Mouse (Mus musculus): ENCODE results near the gene BC055324.
A peak's percentile ranks its signal among the peaks of the same experiment; 100 is the strongest.

The BC055324 gene

DNA sequence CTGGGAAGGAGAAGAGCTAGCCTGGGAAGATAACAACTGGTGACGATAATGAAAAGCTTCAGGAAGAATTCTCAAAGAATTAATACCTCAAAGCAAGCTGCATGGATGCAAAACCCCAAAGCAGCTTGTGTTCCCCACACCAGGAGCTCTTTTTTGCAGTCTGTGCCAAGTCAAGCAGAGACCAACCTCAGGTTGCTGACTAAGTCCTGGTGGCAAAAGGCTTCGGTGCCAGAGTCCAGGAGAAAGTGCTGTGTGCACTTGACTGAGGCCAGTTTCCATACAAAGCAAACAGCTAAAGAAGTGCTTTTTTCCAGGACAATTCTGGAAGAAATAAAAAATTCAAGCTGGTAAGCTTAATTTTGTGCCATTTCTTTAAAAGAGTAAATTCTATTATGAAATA is 41.2 kb downstream of the BC055324 start:
- DNase-seq (ENCODE audit: low read depth, low spot score): no peak

DNA sequence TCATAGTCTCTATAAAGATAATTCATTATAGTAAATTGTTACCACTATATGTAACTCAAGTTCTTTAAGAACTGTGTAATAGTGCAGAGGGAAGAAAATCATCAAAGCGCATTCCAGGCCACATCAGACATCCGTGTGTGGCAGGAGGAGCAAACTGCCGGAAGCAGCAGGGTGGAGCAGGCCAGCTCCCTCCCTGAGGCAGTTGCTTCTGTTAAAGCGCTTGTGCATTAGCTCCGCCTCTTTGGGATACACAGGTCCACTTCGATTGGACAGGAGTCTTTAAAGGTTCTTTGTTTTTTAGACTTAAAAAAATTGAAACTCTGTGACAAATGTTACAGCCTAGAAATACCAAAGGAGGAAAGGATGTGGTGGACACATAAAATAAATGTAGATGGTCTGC is 52.5 kb downstream of the BC055324 start:
- no peak for DNase-seq (ENCODE audit: low read depth, low spot score)

DNA sequence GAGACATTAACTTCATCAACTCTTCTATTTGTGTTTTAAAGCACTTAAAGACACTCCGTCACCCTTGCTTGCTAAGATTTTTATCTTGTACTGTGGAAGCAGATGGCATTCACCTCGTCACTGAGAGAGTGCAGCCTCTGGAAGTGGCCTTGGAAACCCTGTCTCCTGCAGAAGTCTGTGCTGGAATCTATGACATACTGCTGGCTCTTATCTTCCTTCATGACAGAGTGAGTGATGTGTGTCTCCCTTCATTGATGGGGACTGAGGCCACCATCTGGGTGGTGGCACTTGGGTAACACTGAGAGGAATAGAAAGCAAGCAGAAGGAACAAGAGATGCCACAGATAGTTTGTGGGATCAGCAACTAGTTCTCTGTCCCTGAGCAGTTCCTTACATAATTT is 60.0 kb downstream of the BC055324 start:
- DNase-seq (ENCODE audit: low read depth, low spot score): no peak

DNA sequence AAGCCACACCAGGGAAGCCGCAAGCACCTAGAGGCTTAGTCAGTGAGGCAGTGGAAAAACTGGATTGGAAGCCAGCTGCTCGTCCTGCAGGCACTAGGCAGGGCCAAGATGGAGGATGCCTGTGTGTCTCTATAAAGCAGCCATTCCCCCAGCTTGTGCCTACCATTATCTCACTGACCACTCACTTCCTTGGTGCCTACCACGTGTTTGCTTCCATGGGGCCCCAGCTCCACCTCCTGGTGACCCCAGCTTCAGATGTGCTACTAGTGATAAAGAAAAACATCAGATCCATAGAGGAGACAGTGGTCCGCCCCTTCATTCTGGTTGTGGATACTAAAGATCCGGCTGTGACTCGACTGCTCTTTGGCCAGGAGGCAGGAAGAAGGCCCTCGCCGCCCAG is 62.8 kb downstream of the BC055324 start:
- no peak for DNase-seq (ENCODE audit: low read depth, low spot score)

DNA sequence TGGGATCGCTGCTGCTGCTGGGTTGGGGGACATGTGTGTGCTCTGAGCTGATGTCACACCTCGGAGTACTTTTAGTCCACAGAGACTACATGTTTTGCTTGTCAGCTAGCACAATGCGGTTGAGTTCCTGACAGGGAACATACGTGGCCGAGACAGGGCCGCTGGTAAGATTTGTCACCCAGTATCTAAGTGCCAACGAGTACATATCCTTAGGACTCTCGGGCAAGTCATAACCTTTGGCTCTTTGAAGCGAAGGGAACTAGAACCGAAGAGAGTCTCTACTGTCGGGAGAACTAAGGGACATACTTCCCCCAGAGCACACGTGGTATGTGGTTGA is 64.2 kb downstream of the BC055324 start:
- no peak for DNase-seq (ENCODE audit: low read depth, low spot score)

DNA sequence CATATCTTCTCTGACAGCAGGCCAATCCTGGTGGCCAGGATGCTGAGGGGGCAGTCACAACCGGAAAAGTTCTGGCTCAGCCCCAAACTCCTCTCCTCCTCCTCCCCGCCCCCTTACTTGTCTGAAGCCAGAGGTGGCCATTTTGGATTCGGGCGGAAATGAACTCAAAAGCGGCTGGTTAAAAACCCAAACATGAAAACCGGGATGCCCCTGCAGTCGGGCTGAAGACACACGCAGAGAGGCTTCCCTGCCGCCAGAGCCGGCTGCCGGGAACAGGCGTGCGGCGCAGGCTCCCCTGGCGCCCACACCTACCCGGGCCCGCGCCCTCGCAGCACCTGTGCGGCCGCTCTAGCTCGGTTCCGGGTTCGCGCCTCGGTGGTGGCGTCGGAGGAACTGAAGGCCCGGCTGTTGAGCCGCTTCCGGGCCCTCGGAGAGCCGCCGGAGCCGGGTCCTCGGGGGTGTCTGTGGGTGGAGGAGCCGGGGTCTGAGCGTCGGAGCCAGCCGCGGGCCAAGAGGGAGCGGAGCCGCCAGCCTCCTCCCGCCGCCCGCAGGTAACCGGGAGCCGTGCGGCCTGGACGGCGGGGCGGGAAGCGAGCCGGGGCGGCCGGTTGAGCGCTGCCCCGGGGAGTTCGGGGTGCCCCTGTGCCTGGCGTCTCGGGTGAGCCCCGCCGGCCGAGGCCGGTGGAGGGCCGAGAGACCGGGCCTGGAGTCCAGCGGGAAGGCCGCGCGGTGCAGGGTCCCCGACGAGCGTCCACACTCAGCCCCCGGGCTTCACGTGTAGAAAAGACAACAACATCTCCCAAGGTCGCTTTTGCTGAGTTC is 64.7 kb downstream of the BC055324 start:
- DNase-seq (ENCODE audit: low read depth, low spot score): peak; percentile 87

DNA sequence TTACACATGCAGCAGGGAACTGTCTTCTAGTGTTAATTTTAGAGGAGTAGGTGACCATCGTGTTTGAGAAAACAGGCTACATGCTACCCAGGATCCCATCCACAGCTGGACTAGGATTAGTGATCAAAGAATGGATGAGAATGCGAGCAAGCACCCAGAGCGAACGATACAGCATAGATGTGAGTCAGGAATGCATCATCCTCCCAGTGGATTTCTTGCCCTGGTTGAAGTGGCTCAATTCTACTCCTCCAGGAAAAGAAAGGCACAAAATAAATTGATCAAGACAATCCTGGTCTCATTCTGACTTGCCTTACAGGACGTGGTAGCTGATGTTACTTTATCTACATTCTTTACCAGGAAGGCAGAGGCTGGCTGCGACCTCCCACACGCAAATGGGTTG is 65.8 kb downstream of the BC055324 start, which contains the start of gene Scyl3:
Scyl3 (plus strand) TSS at position 255 of the 400 bp plus-strand sequence.
- DNase-seq (ENCODE audit: low read depth, low spot score): no peak

DNA sequence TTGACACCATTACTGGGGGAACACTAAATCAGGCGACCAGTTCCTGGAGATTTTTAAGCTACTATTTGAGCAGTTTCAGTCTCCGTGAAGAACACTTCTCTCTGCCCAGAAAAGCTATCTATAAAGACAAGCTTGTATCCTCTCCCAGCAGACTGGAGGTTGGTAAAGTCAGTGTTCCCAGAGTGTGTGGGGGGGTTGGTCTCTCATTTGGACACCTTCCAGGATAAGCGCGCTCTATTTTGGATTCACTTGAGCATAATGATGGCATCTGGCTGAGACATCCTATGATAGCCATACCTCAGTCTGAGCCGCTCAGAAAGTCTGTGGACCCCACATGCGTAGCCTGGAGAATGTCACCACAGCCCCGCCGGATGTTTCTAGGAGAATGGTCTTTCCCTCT is 70.5 kb downstream of the BC055324 start:
- no peak for DNase-seq (ENCODE audit: low read depth, low spot score)

DNA sequence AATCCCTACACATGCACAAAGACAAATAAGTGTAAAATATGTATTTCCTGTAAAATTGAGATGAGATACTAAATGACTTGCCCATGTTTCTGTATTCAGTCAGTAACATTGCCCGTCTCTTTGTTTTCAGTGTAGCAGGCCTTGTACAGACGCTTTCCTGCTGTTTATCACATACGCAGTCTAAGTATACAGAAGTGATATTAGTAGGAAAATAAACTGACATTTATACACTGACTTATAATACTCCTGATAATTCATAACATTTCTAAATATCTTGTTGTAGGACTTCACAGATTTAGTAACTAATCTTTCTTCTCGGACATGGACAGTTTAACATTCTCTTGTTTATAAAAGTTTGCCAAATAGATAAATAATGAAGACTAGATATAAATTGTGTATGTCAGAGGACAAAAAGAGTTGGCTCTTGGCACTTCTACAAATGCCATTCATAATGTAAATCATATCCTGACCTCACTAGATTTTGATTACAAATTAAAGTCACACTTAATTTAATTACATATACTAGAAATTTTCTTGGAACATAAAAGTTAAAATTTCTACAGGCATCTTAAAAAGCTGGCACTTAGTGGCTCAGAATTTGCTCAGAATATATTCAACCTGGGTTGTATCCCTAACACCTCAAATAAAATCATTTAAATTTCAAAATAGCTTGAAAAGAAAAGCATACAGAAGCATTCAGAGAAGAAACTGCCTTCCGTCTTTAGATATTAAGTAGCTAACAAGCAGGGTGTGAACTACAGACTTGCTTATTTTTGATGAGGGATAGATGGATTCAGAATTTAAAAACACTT is 77.0 kb downstream of the BC055324 start:
- no peak for DNase-seq (ENCODE audit: low read depth, low spot score)

DNA sequence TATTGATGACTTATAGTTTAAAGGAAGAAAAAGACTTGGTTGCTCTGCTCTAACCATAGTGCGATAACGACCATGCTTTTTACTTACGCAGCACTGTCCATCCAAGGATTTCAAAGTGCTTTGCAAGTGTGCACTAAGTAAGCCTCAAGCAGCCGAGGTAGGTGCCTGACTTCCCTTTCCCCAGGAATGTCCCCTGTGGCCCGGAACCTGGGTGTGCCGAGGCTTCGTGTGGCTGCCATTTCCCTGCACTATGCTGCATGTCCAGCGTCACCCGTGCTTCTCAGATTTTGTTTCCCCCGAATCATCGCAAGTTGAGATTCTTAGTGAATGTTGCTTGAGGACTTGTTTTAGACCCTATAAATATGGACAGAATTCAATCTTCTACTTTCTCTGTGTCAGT is 82.6 kb downstream of the BC055324 start:
- DNase-seq (ENCODE audit: low read depth, low spot score): no peak

DNA sequence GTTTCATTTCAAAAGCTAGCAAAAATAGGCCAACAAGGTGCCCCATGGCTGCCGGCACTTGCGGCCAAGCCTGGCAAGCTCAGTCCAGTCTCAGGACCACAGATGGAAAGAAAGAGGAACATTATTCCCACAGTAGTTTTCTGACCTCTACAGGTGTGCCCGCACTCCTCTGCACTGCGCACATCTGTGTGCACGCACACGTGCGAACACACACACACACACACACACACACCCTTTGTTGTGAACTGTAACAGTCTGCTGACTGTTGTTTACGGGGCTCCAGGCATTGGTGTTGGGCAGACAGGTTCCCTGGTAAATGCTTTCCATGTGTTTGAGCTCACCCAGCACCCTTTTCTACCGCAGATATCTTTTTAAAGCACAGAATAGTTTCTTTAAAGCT is 83.8 kb downstream of the BC055324 start:
- DNase-seq (ENCODE audit: low read depth, low spot score): no peak

DNA sequence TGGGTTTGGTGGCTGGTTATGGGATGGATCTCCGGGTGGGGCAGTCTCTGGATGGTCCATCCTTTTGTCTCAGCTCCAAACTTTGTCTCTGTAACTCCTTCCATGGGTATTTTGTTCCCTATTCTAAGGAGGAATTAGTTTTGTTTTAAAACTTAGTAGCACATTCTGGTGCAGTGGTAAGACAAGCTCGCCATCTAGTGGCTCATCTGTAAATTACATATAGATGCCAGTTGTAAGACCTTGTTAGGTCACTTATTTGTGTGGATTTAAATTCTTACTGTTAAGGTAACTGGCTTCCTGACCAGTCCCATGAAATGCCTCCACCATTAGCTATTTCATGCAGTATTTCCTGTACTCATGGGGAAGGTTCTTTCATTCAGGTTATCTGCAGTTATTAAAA is 84.3 kb downstream of the BC055324 start:
- peak; percentile 44 for DNase-seq (ENCODE audit: low read depth, low spot score)

DNA sequence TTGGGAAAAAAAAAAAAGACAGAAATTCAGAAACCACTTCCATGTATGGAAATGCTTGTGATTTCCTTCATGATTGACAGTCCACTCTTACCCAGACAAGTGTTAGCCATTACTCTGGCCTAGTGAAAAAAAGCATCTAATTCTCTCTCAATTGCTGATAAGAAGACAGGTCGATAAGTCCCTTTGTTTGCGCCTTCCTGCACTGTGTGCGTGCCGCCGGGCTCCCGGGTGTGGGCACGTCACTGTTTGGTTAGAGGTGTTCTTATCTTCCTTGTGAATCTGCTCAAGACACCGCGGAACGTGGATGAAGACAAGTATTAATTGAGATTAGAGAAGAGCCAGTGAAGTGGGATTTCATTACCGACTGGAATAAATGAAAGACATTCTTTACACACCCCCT is 86.2 kb downstream of the BC055324 start:
- no peak for DNase-seq (ENCODE audit: low read depth, low spot score)

DNA sequence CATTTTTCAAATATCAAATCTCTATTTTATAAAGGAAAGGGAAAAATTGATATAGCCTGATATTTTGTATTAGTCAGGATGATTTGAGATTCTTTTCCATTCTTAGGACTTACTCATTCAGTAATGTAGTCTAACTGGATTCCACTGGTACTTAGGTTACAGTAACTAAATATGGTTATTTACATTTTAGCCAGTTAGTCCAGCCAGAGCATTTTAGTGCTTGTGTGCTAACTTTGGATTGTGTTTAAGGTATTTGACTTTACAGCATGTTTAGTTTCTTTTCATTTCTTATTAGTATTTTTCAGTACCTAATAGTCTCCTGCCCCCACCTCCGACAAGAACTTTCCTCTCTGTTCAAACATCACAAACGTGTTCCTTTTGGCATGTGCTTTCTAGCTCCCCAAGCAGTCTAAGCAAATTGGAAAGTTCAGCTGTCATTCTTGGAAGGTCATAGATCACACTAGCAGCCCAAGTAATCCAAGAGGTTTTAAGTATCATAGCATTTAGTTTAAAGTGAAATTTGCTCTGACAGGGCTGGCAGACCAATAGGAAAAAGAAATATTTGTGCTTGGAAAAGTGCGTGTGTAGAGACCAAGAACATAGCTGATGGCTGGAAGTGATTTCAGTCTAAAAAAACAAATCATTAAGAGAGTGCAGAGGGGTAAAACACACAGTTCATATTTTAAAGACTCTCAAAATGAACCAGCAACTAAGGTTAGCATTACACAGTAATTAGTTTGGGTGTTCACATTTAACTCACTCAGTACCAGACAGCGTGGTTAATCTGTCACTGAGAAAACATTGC is 87.4 kb downstream of the BC055324 start:
- no peak for DNase-seq (ENCODE audit: low read depth, low spot score)

DNA sequence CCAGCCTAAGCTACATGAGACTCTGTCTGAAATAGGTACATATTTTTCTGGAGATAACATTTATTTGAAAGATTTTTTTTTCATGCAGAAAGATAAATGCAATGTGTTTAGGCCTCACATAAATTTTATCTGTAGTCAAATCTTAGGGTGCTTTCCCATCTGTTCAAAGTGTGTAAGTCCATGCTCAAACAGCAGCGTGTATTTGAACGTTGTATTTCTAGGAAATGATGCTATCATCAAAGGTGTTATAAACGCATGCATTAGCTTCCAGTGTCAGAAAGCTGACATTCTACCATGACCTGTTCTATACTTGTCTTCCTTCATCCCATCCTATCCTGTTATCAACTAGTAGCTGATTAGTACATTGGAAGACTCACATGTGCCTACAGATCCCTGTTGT is 91.2 kb downstream of the BC055324 start:
- no peak for DNase-seq (ENCODE audit: low read depth, low spot score)

DNA sequence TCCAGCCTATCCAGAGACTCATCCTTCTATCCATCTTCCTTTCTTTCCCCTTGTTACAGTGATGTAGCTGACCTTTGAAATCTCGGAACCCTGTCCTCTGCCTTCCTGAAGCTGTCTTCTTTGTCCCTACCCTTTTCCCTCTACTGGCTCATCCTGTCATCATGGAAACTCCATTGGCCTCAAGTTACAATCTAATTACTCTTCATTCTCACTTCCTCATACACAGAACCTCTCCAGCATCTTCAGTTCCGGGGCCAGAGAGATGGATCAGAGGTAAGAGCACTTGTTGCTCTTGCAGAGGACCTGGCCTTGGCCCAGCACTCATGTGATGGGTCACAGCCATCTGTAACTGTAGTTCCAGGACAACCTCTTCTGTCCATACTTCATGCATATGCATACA is 94.4 kb downstream of the BC055324 start:
- DNase-seq (ENCODE audit: low read depth, low spot score): no peak

DNA sequence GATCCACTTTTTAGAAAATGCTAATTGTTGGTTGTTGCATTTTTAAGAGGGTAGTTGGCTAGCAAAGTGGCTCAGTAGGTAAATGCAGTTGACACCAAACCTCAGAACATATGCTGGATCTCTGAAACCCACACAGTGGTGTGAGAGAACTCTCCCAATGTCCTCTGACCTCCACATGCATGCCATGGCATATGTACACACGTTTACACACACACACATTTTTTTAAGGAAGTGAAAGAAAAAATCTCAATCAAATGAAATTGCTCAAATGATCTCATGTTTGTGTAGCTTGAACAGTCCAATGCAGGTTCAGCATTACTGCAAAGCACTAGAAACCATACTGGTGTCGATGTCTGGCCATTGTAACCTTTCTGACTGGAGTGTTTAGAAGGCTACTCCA is 95.0 kb downstream of the BC055324 start:
- no peak for DNase-seq (ENCODE audit: low read depth, low spot score)

DNA sequence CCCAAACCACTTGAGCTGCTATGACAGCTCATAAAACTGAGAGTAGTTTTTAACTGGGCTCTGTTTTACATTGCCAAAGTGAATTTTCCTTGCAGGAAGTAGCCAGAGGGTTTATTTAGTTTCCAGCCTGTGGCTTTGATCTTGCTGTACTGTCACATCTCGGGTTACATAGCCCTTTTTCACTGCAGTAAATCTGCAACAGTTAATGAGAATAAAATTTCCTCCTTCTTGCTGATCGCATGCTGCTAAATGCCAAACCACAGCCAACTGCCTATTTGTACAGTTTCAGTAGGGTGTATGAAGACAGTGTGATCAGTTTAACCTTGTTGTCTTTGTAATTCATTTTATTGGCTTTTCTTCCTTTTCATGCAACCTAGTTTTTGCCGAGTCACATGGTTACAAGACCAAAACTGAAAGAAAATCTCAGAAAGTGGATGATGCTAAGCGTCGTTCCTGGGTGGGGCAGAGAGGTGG is 96.3 kb downstream of the BC055324 start:
- no peak for DNase-seq (ENCODE audit: low read depth, low spot score)
